Mouse (Mus musculus): ENCODE measurements around the gene Ncam1.

Gene Ncam1

DNA sequence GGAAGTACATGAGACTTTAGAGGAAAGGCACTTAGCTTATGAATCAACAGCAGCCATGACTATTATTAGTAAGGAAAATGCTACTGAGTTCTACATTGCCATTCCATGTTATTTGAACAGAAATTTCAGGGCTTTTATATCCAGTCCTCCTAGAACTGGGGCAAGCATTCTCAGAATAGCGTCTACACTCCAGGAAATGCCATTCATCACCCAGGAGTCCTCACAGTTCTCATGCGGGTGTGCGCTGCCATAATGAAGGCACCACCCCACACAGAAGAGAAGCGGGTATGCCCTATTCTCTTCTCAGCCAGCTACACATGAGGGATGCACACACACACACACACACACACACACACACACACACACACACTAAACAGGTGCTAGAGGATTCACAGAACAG, 43.5 kb downstream of the Ncam1 start:
- no peak for DNase-seq (ENCODE audit: extremely low spot score, low spot score)

DNA sequence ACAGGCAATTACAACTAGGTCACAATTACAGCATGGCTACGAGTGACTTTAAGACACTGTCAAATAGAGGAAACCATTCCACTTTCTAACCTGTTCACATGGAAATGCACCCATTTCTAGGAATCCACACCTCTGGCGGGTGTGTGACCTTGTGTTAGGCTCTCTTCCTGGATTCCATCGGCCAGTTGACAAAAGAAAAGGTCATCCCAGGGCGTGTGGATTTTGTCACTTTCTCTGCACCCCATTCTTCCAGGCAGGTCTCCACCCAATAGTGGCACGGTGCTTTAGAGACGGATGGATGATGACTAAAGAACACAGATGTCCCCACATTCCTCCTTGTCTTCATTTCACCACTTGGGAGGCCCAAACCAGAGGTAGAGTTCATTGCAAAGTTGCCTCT, 47.3 kb downstream of the Ncam1 start:
- DNase-seq (ENCODE audit: extremely low spot score, low spot score) = no peak

- DNase-seq (ENCODE audit: extremely low spot score, low spot score) = no peak
Observed at GRCm38 (mm10) chr9:49746176-49746575, 52.5 kb downstream of the Ncam1 start.

DNA sequence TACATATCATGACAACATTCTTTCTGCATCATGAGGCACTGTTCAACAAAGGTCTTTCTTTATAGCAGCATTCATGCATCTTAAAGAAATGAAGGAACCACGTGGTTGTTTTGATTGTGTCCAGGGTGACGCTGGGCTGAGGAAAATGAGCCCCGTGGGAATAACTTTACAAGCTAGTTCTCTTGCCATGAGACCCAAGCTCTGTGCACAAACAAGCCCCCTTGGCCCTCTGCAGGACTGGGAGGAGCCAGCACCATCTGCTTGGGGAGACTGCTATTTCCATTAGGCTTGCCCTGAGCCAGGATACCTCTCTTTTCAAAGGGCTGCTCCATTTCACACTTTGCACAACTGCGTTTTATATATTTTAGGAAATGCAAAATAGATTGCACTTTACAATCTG, 53.0 kb downstream of the Ncam1 start:
- DNase-seq (ENCODE audit: extremely low spot score, low spot score) = no peak

DNA sequence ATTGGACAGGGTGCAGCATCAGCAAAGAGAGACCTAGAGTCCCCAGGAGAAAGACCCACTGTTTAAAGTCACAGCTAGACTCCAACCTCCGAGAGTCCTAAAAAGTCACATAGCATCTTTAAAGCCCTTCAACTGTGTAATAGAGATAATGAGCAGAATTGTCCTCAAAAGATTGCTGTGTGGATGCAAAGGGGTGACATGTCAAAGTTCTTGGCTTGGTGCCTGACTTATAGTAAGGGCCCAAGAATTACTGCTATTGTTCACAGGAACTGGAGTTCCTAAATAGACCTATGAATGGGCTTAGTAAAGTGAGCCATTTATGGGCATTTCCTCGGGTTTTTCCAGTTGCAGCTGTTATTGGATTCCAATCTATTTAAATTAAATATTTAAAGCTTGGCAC, 54.4 kb downstream of the Ncam1 start:
- no peak for DNase-seq (ENCODE audit: extremely low spot score, low spot score)

DNA sequence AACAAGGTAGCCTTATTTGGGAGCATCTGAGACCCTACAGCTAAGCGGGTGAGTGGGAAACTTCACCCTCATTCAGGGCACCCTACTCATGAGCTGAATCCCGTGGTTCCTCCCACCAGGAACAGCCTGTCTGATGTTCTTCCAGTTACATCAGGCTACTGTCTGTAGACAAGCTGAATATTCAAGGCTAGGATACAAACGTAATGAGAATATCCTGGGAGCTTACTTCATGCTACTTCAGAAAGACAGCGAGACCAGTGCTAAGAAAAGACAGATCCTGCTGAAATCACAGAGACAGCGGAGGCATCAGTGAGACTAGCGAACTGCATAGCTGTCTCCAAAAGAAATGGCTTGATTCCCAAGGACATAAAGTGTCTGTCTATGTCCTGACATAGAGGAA, 58.8 kb downstream of the Ncam1 start:
- no peak for DNase-seq (ENCODE audit: extremely low spot score, low spot score)

GRCm38 (mm10) chr9:49738546-49738945, 60.2 kb downstream of the Ncam1 start:
- DNase-seq (ENCODE audit: extremely low spot score, low spot score) = no peak

GRCm38 (mm10) chr9:49737166-49737565, 61.6 kb downstream of the Ncam1 start:
- no peak for DNase-seq (ENCODE audit: extremely low spot score, low spot score)

- DNase-seq (ENCODE audit: extremely low spot score, low spot score) = no peak
Observed at GRCm38 (mm10) chr9:49734348-49735007, 64.2 kb downstream of the Ncam1 start.

- DNase-seq (ENCODE audit: extremely low spot score, low spot score) = no peak
Observed at GRCm38 (mm10) chr9:49733726-49734125, 65.0 kb downstream of the Ncam1 start.

GRCm38 (mm10) chr9:49729479-49729878, 69.2 kb downstream of the Ncam1 start:
- no peak for DNase-seq (ENCODE audit: extremely low spot score, low spot score)

DNA sequence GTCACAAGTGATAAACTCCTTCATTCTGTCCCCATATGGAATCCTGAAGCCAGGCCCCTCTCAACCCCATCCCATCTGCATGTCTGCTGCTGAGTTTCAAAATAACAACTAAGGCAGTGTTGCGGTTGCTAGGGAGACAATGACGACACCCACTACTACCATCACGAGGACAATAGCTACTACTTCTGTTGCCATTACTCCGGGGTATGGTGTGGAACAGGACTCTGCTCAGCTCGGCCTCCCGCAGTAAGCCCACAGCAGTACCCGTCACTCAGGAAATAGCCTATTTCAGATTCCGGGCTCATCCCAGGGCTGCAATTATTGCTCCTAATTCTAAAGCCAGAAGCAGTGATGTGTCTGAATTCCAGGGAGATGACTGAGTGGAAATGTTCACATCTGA, 70.5 kb downstream of the Ncam1 start:
- DNase-seq (ENCODE audit: extremely low spot score, low spot score) = no peak

DNA sequence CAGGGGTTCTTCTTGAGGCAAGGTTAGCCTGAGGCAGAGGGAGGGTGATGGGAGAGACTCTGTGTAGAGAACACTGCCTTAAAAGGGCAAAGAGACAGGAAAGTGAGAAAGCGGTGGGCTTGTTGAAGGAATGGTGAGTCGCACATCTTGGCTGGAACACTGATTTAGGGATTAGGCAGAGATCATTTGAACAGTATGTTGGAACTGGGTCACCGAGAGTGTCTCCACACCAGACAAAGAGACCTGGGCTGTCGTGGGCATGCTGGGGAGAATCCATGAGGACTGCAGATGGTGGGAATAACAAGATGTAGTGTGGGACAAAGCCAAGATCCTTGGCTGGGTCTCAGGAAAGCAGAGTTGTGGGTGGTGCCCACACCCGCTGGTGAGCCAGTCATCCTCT, 76.0 kb downstream of the Ncam1 start:
- no peak for DNase-seq (ENCODE audit: extremely low spot score, low spot score)

GRCm38 (mm10) chr9:49715121-49715520, 83.6 kb downstream of the Ncam1 start:
- DNase-seq (ENCODE audit: extremely low spot score, low spot score) = no peak

- no peak for DNase-seq (ENCODE audit: extremely low spot score, low spot score)
Observed at GRCm38 (mm10) chr9:49714091-49714490, 84.6 kb downstream of the Ncam1 start.

GRCm38 (mm10) chr9:49707646-49708045, 91.1 kb downstream of the Ncam1 start:
- no peak for DNase-seq (ENCODE audit: extremely low spot score, low spot score)

DNA sequence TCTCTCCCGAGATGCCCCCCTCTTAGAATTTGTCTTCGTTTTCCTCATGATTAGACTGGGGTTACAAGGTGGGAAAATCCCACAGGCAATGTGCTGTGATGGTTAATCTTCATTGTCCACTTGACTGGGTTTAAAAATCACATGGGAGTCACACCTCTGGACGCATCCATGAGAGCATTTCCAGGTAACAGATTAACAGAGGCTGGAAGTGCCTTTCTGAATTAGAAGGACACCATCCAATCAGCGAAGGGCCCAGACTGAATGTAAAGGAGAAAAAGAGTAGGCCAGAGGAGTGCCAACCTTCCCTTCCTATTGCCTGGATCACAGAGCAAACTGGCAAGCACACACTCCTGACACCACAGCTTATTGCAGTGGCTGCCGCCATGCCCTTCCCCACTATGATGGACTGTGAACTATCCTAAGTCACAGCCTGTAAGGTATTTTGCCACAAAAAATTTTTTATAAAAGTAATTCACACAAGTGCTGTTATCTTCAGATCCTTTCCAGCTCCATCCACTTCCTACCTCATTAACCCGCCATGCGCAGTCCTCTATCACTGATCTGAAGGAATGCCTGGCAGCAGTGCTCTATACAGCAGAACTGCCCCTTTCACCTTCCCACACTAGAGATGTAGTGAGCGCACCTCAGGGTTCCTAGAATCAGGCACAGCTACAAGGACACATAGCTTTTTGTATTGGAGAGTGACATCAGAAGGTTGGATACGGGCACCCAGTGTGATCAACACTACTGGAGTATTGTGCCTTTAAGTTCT, 94.3 kb downstream of the Ncam1 start:
- no peak for DNase-seq (ENCODE audit: extremely low spot score, low spot score)

- DNase-seq (ENCODE audit: extremely low spot score, low spot score) = no peak
Observed at GRCm38 (mm10) chr9:49695371-49695770, 103.4 kb downstream of the Ncam1 start.

DNA sequence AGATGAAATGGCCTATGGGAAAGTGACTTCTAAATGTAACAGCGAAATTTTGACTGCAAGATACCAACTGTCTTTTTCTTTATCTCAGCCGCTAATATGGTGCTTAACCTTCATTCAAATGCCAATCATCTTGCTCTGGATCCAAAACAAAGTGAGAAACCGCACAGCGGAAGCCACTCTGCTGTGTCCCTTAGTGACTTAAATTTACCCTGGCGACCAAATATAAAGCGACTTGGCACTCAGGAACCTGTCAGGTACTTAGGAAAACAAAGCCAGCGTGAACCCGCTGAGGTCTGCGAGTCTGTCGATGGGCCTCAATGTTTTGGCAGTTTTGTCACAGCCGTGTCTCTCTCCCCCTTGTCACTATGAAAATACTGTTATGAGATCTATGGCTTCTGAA, 105.9 kb downstream of the Ncam1 start:
- no peak for DNase-seq (ENCODE audit: extremely low spot score, low spot score)

DNA sequence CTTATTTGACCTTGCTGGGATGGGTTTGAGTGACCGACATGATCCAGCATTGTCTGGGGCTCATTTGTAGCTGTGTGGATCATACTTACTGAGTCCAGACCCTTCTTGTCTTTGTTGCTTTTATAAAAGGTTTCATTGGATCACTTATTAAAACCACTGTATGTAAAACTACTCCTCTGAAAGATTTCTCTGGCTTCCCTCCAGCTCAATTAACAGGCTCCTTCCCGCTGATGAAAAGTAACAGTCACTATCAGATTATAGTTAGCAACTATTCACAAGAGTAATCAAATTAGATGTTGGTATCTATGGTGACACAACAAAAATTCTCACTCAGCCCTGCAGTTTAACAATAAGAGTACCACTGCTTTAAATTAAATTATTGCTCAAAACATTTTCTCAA, 107.4 kb downstream of the Ncam1 start:
- no peak for DNase-seq (ENCODE audit: extremely low spot score, low spot score)

- no peak for DNase-seq (ENCODE audit: extremely low spot score, low spot score)
Observed at GRCm38 (mm10) chr9:49683566-49684273, 115.0 kb downstream of the Ncam1 start.

DNA sequence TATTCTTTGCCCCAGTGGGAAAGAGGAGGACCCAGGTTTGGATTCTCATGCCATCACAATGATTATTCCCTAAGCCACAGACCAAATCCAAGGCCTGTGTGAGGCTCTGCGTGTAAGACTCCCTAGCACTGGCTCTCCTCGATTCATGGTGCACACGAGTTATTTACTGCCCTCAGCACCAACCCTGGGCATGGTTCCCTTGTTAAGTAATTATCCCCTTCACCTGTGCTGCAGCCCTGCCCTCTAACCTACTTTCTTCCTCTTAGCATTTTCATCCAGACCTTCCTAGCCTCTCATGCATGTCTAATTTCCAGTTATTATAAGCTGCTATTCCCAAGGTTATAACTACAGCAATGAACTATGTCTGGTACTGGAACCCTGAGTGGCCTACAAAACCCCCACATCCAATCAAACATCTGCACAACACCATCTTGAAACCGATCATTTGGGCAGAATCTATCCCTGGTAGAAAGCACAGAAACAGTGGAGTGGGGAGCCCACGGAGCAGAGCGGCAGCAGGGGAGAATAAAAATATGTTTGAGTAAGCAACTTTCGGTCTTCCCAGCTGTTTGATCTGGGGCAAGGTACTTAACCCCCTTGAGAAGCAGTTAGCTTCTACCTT, 116.8 kb downstream of the Ncam1 start:
- no peak for DNase-seq (ENCODE audit: extremely low spot score, low spot score)
